16 mouse cellular contexts compared by ENCODE assay signal in the genomic region with DNA sequence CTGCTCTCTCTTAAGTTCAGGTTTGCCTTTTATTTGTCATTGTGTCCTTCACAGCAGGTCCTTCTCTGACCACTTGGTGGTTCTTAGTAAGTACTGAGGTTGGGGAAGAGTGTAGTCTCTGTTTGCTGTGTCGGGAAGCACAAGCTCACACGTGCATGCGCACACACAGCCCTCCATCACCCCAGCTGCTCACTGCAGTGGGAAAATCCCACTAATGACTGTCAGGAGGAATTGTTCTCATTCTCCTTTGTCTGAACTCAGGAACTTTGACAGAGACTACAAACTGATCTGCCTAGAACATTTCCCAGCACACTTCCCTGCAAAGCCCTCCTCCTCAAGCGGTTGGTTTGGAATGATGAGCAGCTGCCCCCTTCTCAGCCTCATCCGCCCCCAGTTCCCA.
A peak's percentile ranks its signal among the peaks of the same experiment; 100 is the strongest.
DNase-seq lines count a peak whose midpoint lies in the region; ATAC-seq lines count a peak whose summit lies in the region.
"Had no signal": no experiment of that assay in that cellular context is flagged by ENCODE, and none has a peak within 500 bp of the region (broad histone marks: within the 10 kb centered on the region; RNA-seq: fewer than 3 reads in every experiment).

No protein-coding gene starts in this region.

- peak overlapping the region; percentile 10; the same call in 1 of the 2 replicates for H3K4me2 ChIP-seq in neural tube, embryonic 12.5 days (replicated peaks)
- H3K4me2 ChIP-seq in forebrain, embryonic 11.5 days (ENCODE audit: low read depth, low read length, severe bottlenecking), result no peak overlapping the region
- no peak overlapping the region for H3K4me2 ChIP-seq in limb, embryonic 13.5 days (replicated peaks)
- H3K4me2 ChIP-seq: embryonic facial prominence, embryonic 15.5 days; heart, embryonic 13.5 days; intestine, embryonic 15.5 days; liver, embryonic 11.5 days had no signal

- no peak overlapping the region for H3K27ac ChIP-seq in neural tube, embryonic 12.5 days
- peak overlapping the region; percentile 25 for H3K27ac ChIP-seq in forebrain, embryonic 11.5 days (ENCODE audit: low read depth, low read length)
- peak overlapping the region; percentile 17; the same call in 1 of the 2 replicates for H3K27ac ChIP-seq in limb, embryonic 13.5 days
- H3K27ac ChIP-seq: embryonic facial prominence, embryonic 15.5 days; heart, embryonic 13.5 days; intestine, embryonic 15.5 days; kidney, postnatal 0 days had no signal

- H3K9ac ChIP-seq in neural tube, embryonic 12.5 days, result no peak overlapping the region
- no peak overlapping the region for H3K9ac ChIP-seq in forebrain, embryonic 11.5 days (ENCODE audit: low read length)
- no peak overlapping the region for H3K9ac ChIP-seq in limb, embryonic 13.5 days
- H3K9ac ChIP-seq: embryonic facial prominence, embryonic 15.5 days; heart, embryonic 13.5 days; intestine, embryonic 15.5 days had no signal

- DNase-seq in neural tube, embryonic 10.5 days (ENCODE audit: extremely low spot score, low spot score), result no peak
- DNase-seq in forebrain, embryonic 11.5 days (ENCODE audit: low spot score), result no peak
- no peak for DNase-seq in kidney, postnatal 4 days
- DNase-seq in layer of hippocampus, postnatal 25 days (ENCODE audit: extremely low spot score in 1 of 2, low spot score in 1 of 2), result no peak
- DNase-seq in testis, postnatal 10 days (ENCODE audit: low spot score), result no peak
- DNase-seq: gastrocnemius, postnatal 36 days; layer of hippocampus, adult 9-11 months; right cerebral cortex, postnatal 25 days had no signal

- H3K27me3 ChIP-seq in neural tube, embryonic 12.5 days (replicated peaks), result peaks cover 4% of the 10 kb centered on the region
- no peaks in the 10 kb centered on the region for H3K27me3 ChIP-seq in forebrain, embryonic 11.5 days (ENCODE audit: control insufficient read depth, insufficient read depth, low read length)
- peaks cover 22% of the 10 kb centered on the region for H3K27me3 ChIP-seq in limb, embryonic 13.5 days
- H3K27me3 ChIP-seq: embryonic facial prominence, embryonic 15.5 days; heart, embryonic 13.5 days had no signal

- WGBS in neural tube, embryonic 12.5 days, result 49% methylated on average over 5 of the region's 5 CpGs
- 18% methylated on average over 5 of the region's 5 CpGs for WGBS in forebrain, embryonic 11.5 days
- 45% methylated on average over 5 of the region's 5 CpGs for WGBS in limb, embryonic 13.5 days

- H3K4me1 ChIP-seq in neural tube, embryonic 12.5 days, result peaks cover 46% of the 10 kb centered on the region
- peaks cover 34% of the 10 kb centered on the region for H3K4me1 ChIP-seq in forebrain, embryonic 11.5 days (replicated peaks; ENCODE audit: control insufficient read depth, insufficient read depth, low read length)
- peaks cover 48% of the 10 kb centered on the region for H3K4me1 ChIP-seq in limb, embryonic 13.5 days
- H3K4me1 ChIP-seq: heart, embryonic 13.5 days; intestine, embryonic 15.5 days had no signal

- ATAC-seq in neural tube, embryonic 12.5 days (ENCODE audit: low FRiP score, low read depth), result no peak
- peak; percentile 35; the same call in 1 of the 2 replicates for ATAC-seq in forebrain, embryonic 11.5 days (replicated peaks; ENCODE audit: low FRiP score)
- ATAC-seq in limb, embryonic 13.5 days (ENCODE audit: low FRiP score, low read depth), result no peak
- ATAC-seq: intestine, embryonic 15.5 days had no signal

- no peak overlapping the region for H3K4me3 ChIP-seq in neural tube, embryonic 12.5 days
- no peak overlapping the region for H3K4me3 ChIP-seq in forebrain, embryonic 11.5 days (ENCODE audit: low read depth, low read length)
- no peak overlapping the region for H3K4me3 ChIP-seq in limb, embryonic 13.5 days
- H3K4me3 ChIP-seq: embryonic facial prominence, embryonic 15.5 days; heart, embryonic 13.5 days; intestine, embryonic 15.5 days; myocyte had no signal

- no peaks in the 10 kb centered on the region for H3K36me3 ChIP-seq in neural tube, embryonic 12.5 days
- no peaks in the 10 kb centered on the region for H3K36me3 ChIP-seq in forebrain, embryonic 11.5 days (ENCODE audit: control insufficient read depth, insufficient read depth, low read length)
- no peaks in the 10 kb centered on the region for H3K36me3 ChIP-seq in limb, embryonic 13.5 days
- H3K36me3 ChIP-seq: embryonic facial prominence, embryonic 15.5 days; heart, embryonic 13.5 days; intestine, embryonic 15.5 days had no signal

- H3K9me3 ChIP-seq in neural tube, embryonic 12.5 days, result no peaks in the 10 kb centered on the region
- H3K9me3 ChIP-seq in forebrain, embryonic 11.5 days (ENCODE audit: control insufficient read depth, low read length), result no peaks in the 10 kb centered on the region
- no peaks in the 10 kb centered on the region for H3K9me3 ChIP-seq in limb, embryonic 13.5 days
- H3K9me3 ChIP-seq: embryonic facial prominence, embryonic 15.5 days; heart, embryonic 13.5 days; intestine, embryonic 15.5 days had no signal
